Mouse (Mus musculus): ENCODE results near the gene Tada3. TPM values are rescaled to one million over a fixed set of nuclear protein-coding genes. Genes with fewer than 3 reads are reported as not detected.

Gene Tada3
- polyA plus RNA-seq, 1 experiment from 2014 or later = 44.0 TPM

- Histone ChIP-seq H3K9ac (no peak overlapping the region), H3K4me1 (replicated peaks) (no peaks in the 10 kb centered on the region), H3K27ac (no peak overlapping the region), H3K36me3 (no peaks in the 10 kb centered on the region), H3K9me3 (no peaks in the 10 kb centered on the region), H3K4me3 (replicated peaks) (no peak overlapping the region), H3K27me3 (replicated peaks) (no peaks in the 10 kb centered on the region), H3K4me2 (replicated peaks) (no peak overlapping the region)
- no peak for ATAC-seq
- 100% methylated on average over 1 of the region's 1 CpGs for WGBS
Observed at GRCm38 (mm10) chr6:113362241-113362640, 15.4 kb downstream of the Tada3 start.

GRCm38 (mm10) chr6:113361476-113361875, 16.2 kb downstream of the Tada3 start:
- Histone ChIP-seq H3K9me3 (no peaks in the 10 kb centered on the region), H3K4me1 (replicated peaks) (no peaks in the 10 kb centered on the region), H3K9ac (no peak overlapping the region), H3K27ac (no peak overlapping the region), H3K27me3 (replicated peaks) (no peaks in the 10 kb centered on the region), H3K36me3 (no peaks in the 10 kb centered on the region), H3K4me2 (replicated peaks) (no peak overlapping the region), H3K4me3 (replicated peaks) (no peak overlapping the region)
- ATAC-seq = no peak
- 70% methylated on average over 4 of the region's 4 CpGs for WGBS

- WGBS = 69% methylated on average over 3 of the region's 3 CpGs
- no peak overlapping the region for H3K4me2 ChIP-seq (replicated peaks)
- H3K4me1 ChIP-seq (replicated peaks) = no peaks in the 10 kb centered on the region
- no peak overlapping the region for H3K27ac ChIP-seq
- H3K9me3 ChIP-seq = no peaks in the 10 kb centered on the region
- no peak overlapping the region for H3K4me3 ChIP-seq (replicated peaks)
- no peak overlapping the region for H3K9ac ChIP-seq
- no peaks in the 10 kb centered on the region for H3K36me3 ChIP-seq
- H3K27me3 ChIP-seq (replicated peaks) = no peaks in the 10 kb centered on the region
- no peak for ATAC-seq
Observed at GRCm38 (mm10) chr6:113353696-113354095, 24.0 kb downstream of the Tada3 start.

- no peaks in the 10 kb centered on the region for H3K27me3 ChIP-seq (replicated peaks)
- no peak for ATAC-seq
- H3K4me3 ChIP-seq (replicated peaks) = no peak overlapping the region
- H3K27ac ChIP-seq = no peak overlapping the region
- 84% methylated on average over 3 of the region's 3 CpGs for WGBS
- no peaks in the 10 kb centered on the region for H3K9me3 ChIP-seq
- no peaks in the 10 kb centered on the region for H3K36me3 ChIP-seq
- no peaks in the 10 kb centered on the region for H3K4me1 ChIP-seq (replicated peaks)
- no peak overlapping the region for H3K4me2 ChIP-seq (replicated peaks)
- H3K9ac ChIP-seq = no peak overlapping the region
Observed at GRCm38 (mm10) chr6:113352820-113353219, 24.9 kb downstream of the Tada3 start.

GRCm38 (mm10) chr6:113351653-113352052, 26.0 kb downstream of the Tada3 start:
- H3K4me3 ChIP-seq (replicated peaks) = no peak overlapping the region
- no peak overlapping the region for H3K9ac ChIP-seq
- H3K4me1 ChIP-seq (replicated peaks) = no peaks in the 10 kb centered on the region
- 44% methylated on average over 10 of the region's 10 CpGs for WGBS
- no peak overlapping the region for H3K4me2 ChIP-seq (replicated peaks)
- H3K9me3 ChIP-seq = no peaks in the 10 kb centered on the region
- H3K27ac ChIP-seq = no peak overlapping the region
- H3K27me3 ChIP-seq (replicated peaks) = no peaks in the 10 kb centered on the region
- ATAC-seq = peak; percentile 20; the same call in 1 of the 2 replicates
- no peaks in the 10 kb centered on the region for H3K36me3 ChIP-seq

GRCm38 (mm10) chr6:113351161-113351560, 26.5 kb downstream of the Tada3 start:
- Histone ChIP-seq H3K27ac (no peak overlapping the region), H3K4me2 (replicated peaks) (no peak overlapping the region), H3K9ac (no peak overlapping the region), H3K4me1 (replicated peaks) (no peaks in the 10 kb centered on the region), H3K36me3 (no peaks in the 10 kb centered on the region), H3K4me3 (replicated peaks) (no peak overlapping the region), H3K9me3 (no peaks in the 10 kb centered on the region), H3K27me3 (replicated peaks) (no peaks in the 10 kb centered on the region)
- WGBS = 69% methylated on average over 1 of the region's 1 CpGs
- ATAC-seq = no peak

GRCm38 (mm10) chr6:113350538-113350937, 27.1 kb downstream of the Tada3 start:
- H3K9me3 ChIP-seq = no peaks in the 10 kb centered on the region
- H3K4me2 ChIP-seq (replicated peaks) = no peak overlapping the region
- H3K27ac ChIP-seq = no peak overlapping the region
- H3K9ac ChIP-seq = no peak overlapping the region
- H3K4me3 ChIP-seq (replicated peaks) = no peak overlapping the region
- no peaks in the 10 kb centered on the region for H3K36me3 ChIP-seq
- no peaks in the 10 kb centered on the region for H3K27me3 ChIP-seq (replicated peaks)
- H3K4me1 ChIP-seq (replicated peaks) = no peaks in the 10 kb centered on the region
- ATAC-seq = peak; percentile 69

- peaks cover 16% of the 10 kb centered on the region for H3K4me1 ChIP-seq (replicated peaks)
- 66% methylated on average over 4 of the region's 4 CpGs for WGBS
- H3K9me3 ChIP-seq = no peaks in the 10 kb centered on the region
- H3K36me3 ChIP-seq = no peaks in the 10 kb centered on the region
- no peak overlapping the region for H3K9ac ChIP-seq
- H3K4me3 ChIP-seq (replicated peaks) = no peak overlapping the region
- no peak for ATAC-seq
- H3K27me3 ChIP-seq (replicated peaks) = no peaks in the 10 kb centered on the region
- no peak overlapping the region for H3K4me2 ChIP-seq (replicated peaks)
- no peak overlapping the region for H3K27ac ChIP-seq
Observed at GRCm38 (mm10) chr6:113346897-113347296, 30.8 kb downstream of the Tada3 start.

- Histone ChIP-seq H3K4me2 (replicated peaks) (peak overlapping the region; percentile 84), H3K36me3 (0 out of 2 replicates have a peak, but pooled peaks cover 8% of the 10 kb centered on the region), H3K9me3 (no peaks in the 10 kb centered on the region), H3K27ac (no peak overlapping the region), H3K9ac (no peak overlapping the region), H3K4me3 (replicated peaks) (peak overlapping the region; percentile 72; the same call in 1 of the 2 replicates), H3K27me3 (replicated peaks) (no peaks in the 10 kb centered on the region), H3K4me1 (replicated peaks) (peaks cover 20% of the 10 kb centered on the region)
- 39% methylated on average over 2 of the region's 2 CpGs for WGBS
- ATAC-seq = peak; percentile 7; the same call in 1 of the 2 replicates
Observed at GRCm38 (mm10) chr6:113344321-113344720, 33.4 kb downstream of the Tada3 start.

- 0 out of 2 replicates have a peak, but pooled peaks cover 12% of the 10 kb centered on the region for H3K36me3 ChIP-seq
- H3K4me1 ChIP-seq (replicated peaks) = peaks cover 20% of the 10 kb centered on the region
- peak within 1 kb of the TSS; percentile 94 for H3K9ac ChIP-seq
- no peaks in the 10 kb centered on the region for H3K9me3 ChIP-seq
- H3K4me2 ChIP-seq (replicated peaks) = peak within 1 kb of the TSS; percentile 84
- 11% methylated on average over 32 of the region's 32 CpGs for WGBS
- ATAC-seq = peak; percentile 94
- H3K27ac ChIP-seq = peak within 1 kb of the TSS; percentile 49
- no peaks in the 10 kb centered on the region for H3K27me3 ChIP-seq (replicated peaks)
- peak within 1 kb of the TSS; percentile 72 for H3K4me3 ChIP-seq (replicated peaks)
Observed at GRCm38 (mm10) chr6:113343177-113344092, 34.2 kb downstream of the Tada3 start, which contains the start of gene Camk1. Gene Camk1 (minus strand): TSS chr6:113343984.

GRCm38 (mm10) chr6:113342297-113342696, 35.4 kb downstream of the Tada3 start:
- H3K4me2 ChIP-seq (replicated peaks) = peak overlapping the region; percentile 84
- no peak overlapping the region for H3K9ac ChIP-seq
- H3K9me3 ChIP-seq = no peaks in the 10 kb centered on the region
- 0 out of 2 replicates have a peak, but pooled peaks cover 12% of the 10 kb centered on the region for H3K36me3 ChIP-seq
- H3K27me3 ChIP-seq (replicated peaks) = no peaks in the 10 kb centered on the region
- H3K4me1 ChIP-seq (replicated peaks) = peaks cover 20% of the 10 kb centered on the region
- no peak overlapping the region for H3K27ac ChIP-seq
- ATAC-seq = no peak
- WGBS = 35% methylated on average over 5 of the region's 7 CpGs
- H3K4me3 ChIP-seq (replicated peaks) = no peak overlapping the region

GRCm38 (mm10) chr6:113341574-113341973, 36.1 kb downstream of the Tada3 start:
- no peak for ATAC-seq
- H3K36me3 ChIP-seq = 0 out of 2 replicates have a peak, but pooled peaks cover 12% of the 10 kb centered on the region
- H3K4me1 ChIP-seq (replicated peaks) = peaks cover 20% of the 10 kb centered on the region
- no peak overlapping the region for H3K9ac ChIP-seq
- H3K9me3 ChIP-seq = no peaks in the 10 kb centered on the region
- WGBS = 75% methylated on average over 6 of the region's 6 CpGs
- H3K27ac ChIP-seq = no peak overlapping the region
- no peaks in the 10 kb centered on the region for H3K27me3 ChIP-seq (replicated peaks)
- no peak overlapping the region for H3K4me3 ChIP-seq (replicated peaks)
- H3K4me2 ChIP-seq (replicated peaks) = peak overlapping the region; percentile 6; the same call in 1 of the 2 replicates
